Mouse (Mus musculus): ENCODE data around the gene Rnf103.

Rnf103 gene

GRCm38 (mm10) chr6:71492756-71493674 is 679 bp upstream of the Rnf103 start:
- no peak for DNase-seq

GRCm38 (mm10) chr6:71494341-71495020 is 787 bp downstream of the Rnf103 start:
- peak; percentile 75 for DNase-seq

GRCm38 (mm10) chr6:71500575-71500974 is 6.9 kb downstream of the Rnf103 start:
- DNase-seq = no peak

GRCm38 (mm10) chr6:71503001-71503400 is 9.3 kb downstream of the Rnf103 start:
- no peak for DNase-seq

GRCm38 (mm10) chr6:71503670-71504069 is 10.0 kb downstream of the Rnf103 start:
- no peak for DNase-seq

- DNase-seq = no peak
Observed at GRCm38 (mm10) chr6:71504091-71504490, 10.4 kb downstream of the Rnf103 start.

- DNase-seq = no peak
Observed at GRCm38 (mm10) chr6:71505671-71506070, 12.0 kb downstream of the Rnf103 start.

GRCm38 (mm10) chr6:71519476-71519875 is 25.8 kb downstream of the Rnf103 start:
- DNase-seq = no peak

GRCm38 (mm10) chr6:71525556-71525955 is 31.9 kb downstream of the Rnf103 start:
- DNase-seq = no peak

GRCm38 (mm10) chr6:71527056-71527455 is 33.4 kb downstream of the Rnf103 start:
- no peak for DNase-seq

GRCm38 (mm10) chr6:71527826-71528225 is 34.1 kb downstream of the Rnf103 start:
- no peak for DNase-seq

- DNase-seq = no peak
Observed at GRCm38 (mm10) chr6:71530176-71530575, 36.5 kb downstream of the Rnf103 start.

GRCm38 (mm10) chr6:71537286-71537685 is 43.6 kb downstream of the Rnf103 start:
- no peak for DNase-seq

- DNase-seq = peak; percentile 97
Observed at GRCm38 (mm10) chr6:71543686-71544499, 50.2 kb downstream of the Rnf103 start, which contains the start of gene Chmp3. Chmp3 (plus strand) TSS chr6:71543797.

- no peak for DNase-seq
Observed at GRCm38 (mm10) chr6:71555507-71555951, 61.8 kb downstream of the Rnf103 start.

- no peak for DNase-seq
Observed at GRCm38 (mm10) chr6:71556826-71557225, 63.1 kb downstream of the Rnf103 start.
